In the genomic region with DNA sequence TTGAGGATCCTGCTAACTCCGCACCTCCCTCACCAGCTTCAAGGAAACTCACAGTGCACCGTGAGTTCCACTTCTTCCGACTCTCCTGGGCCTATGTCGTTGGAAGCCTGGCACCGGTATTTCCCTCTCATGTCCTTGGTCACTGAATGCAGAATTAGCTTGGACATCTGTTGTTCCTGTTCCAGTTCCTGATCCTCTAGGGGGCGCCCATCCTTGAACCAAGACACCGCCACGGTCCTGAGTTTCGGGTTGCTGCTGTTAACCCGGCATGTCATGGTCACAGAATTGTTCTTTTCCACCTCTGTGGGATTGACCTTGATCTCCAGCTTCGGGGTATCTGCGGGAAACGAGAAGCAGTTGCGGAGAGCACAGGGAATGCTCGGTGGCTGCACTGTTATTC, we compare ENCODE assay signal across 8 mouse cellular contexts. TPM values are rescaled to one million over a fixed set of nuclear protein-coding genes. Genes with fewer than 3 reads are reported as not detected.
DNase-seq lines count a peak whose midpoint lies in the region; ATAC-seq and TF ChIP-seq lines count a peak whose summit lies in the region.

No protein-coding gene starts in this region.

- 19% methylated on average over 15 of the region's 15 CpGs for WGBS in embryonic facial prominence, embryonic 13.5 days
- WGBS in heart, embryonic 16.5 days, result 17% methylated on average over 15 of the region's 15 CpGs
- 13% methylated on average over 15 of the region's 15 CpGs for WGBS in liver, embryonic 14.5 days (ENCODE audit: insufficient replicate concordance)
- 26% methylated on average over 15 of the region's 15 CpGs for WGBS in neural tube, embryonic 12.5 days
- WGBS in stomach, embryonic 15.5 days, result 20% methylated on average over 15 of the region's 15 CpGs

- no peak overlapping the region for H3K27ac ChIP-seq in embryonic facial prominence, embryonic 13.5 days
- no peak overlapping the region for H3K27ac ChIP-seq in heart, embryonic 16.5 days (ENCODE audit: low read length)
- no peak overlapping the region for H3K27ac ChIP-seq in liver, embryonic 14.5 days
- no peak overlapping the region for H3K27ac ChIP-seq in neural tube, embryonic 12.5 days
- no peak overlapping the region for H3K27ac ChIP-seq in stomach, embryonic 15.5 days

- no peak for TF ChIP-seq EP300 in liver, embryonic 14.5 days (IDR thresholded peaks at IDR 0.05; ENCODE audit: low read depth)

- peak; percentile 78 for DNase-seq in 416B (ENCODE audit: low read depth)
- peak; percentile 89 for DNase-seq in adrenal gland, postnatal 10 days
- DNase-seq in kidney, postnatal 14 days, result peak; percentile 82
- peak in 2 of 3 experiments; percentile 17 to 24 for DNase-seq in liver, embryonic 14.5 days (ENCODE audit: low read depth in 3 of 3, low spot score in 3 of 3)

- peak overlapping the region; percentile 43 for H3K4me2 ChIP-seq in embryonic facial prominence, embryonic 13.5 days
- peak overlapping the region; percentile 49 for H3K4me2 ChIP-seq in heart, embryonic 16.5 days (ENCODE audit: low read depth, low read length)
- H3K4me2 ChIP-seq in liver, embryonic 14.5 days (ENCODE audit: low read depth), result no peak overlapping the region
- peak overlapping the region; percentile 31; the same call in 1 of the 2 replicates for H3K4me2 ChIP-seq in neural tube, embryonic 12.5 days (replicated peaks)
- peak overlapping the region; percentile 39 for H3K4me2 ChIP-seq in stomach, embryonic 15.5 days

- H3K36me3 ChIP-seq in embryonic facial prominence, embryonic 13.5 days, result no peaks in the 10 kb centered on the region
- no peaks in the 10 kb centered on the region for H3K36me3 ChIP-seq in heart, embryonic 16.5 days (ENCODE audit: control insufficient read depth, insufficient read depth)
- H3K36me3 ChIP-seq in liver, embryonic 14.5 days (replicated peaks; ENCODE audit: control insufficient read depth, insufficient read depth, low read depth), result no peaks in the 10 kb centered on the region
- H3K36me3 ChIP-seq in neural tube, embryonic 12.5 days, result no peaks in the 10 kb centered on the region
- H3K36me3 ChIP-seq in stomach, embryonic 15.5 days, result no peaks in the 10 kb centered on the region

- H3K4me3 ChIP-seq in embryonic facial prominence, embryonic 13.5 days, result no peak overlapping the region
- 0 out of 2 replicates have a peak overlapping the region, but pooled peaks have one; percentile 18 for H3K4me3 ChIP-seq in heart, embryonic 16.5 days (ENCODE audit: low read length)
- no peak overlapping the region for H3K4me3 ChIP-seq in liver, embryonic 14.5 days (ENCODE audit: insufficient read depth in 1 of 2, low read depth in 2 of 2, low read length in 2 of 2)
- no peak overlapping the region for H3K4me3 ChIP-seq in neural tube, embryonic 12.5 days
- no peak overlapping the region for H3K4me3 ChIP-seq in stomach, embryonic 15.5 days (replicated peaks)

- H3K4me1 ChIP-seq in embryonic facial prominence, embryonic 13.5 days, result no peaks in the 10 kb centered on the region
- H3K4me1 ChIP-seq in heart, embryonic 16.5 days (ENCODE audit: control insufficient read depth, insufficient read depth, low read length), result no peaks in the 10 kb centered on the region
- no peaks in the 10 kb centered on the region for H3K4me1 ChIP-seq in liver, embryonic 14.5 days (replicated peaks; ENCODE audit: control insufficient read depth in 2 of 2, insufficient read depth in 2 of 2, low read length in 1 of 2)
- peaks cover 3% of the 10 kb centered on the region; the same call in 1 of the 2 replicates for H3K4me1 ChIP-seq in neural tube, embryonic 12.5 days
- no peaks in the 10 kb centered on the region for H3K4me1 ChIP-seq in stomach, embryonic 15.5 days

- no peaks in the 10 kb centered on the region for H3K9me3 ChIP-seq in embryonic facial prominence, embryonic 13.5 days
- no peaks in the 10 kb centered on the region for H3K9me3 ChIP-seq in heart, embryonic 16.5 days (replicated peaks; ENCODE audit: control insufficient read depth, low read length)
- no peaks in the 10 kb centered on the region for H3K9me3 ChIP-seq in liver, embryonic 14.5 days (ENCODE audit: control insufficient read depth, low read length)
- no peaks in the 10 kb centered on the region for H3K9me3 ChIP-seq in neural tube, embryonic 12.5 days
- H3K9me3 ChIP-seq in stomach, embryonic 15.5 days, result no peaks in the 10 kb centered on the region

- peaks cover 11% of the 10 kb centered on the region for H3K27me3 ChIP-seq in embryonic facial prominence, embryonic 13.5 days
- H3K27me3 ChIP-seq in heart, embryonic 16.5 days (ENCODE audit: control insufficient read depth, insufficient read depth, low read length), result peaks cover 9% of the 10 kb centered on the region
- H3K27me3 ChIP-seq in liver, embryonic 14.5 days (ENCODE audit: control insufficient read depth, insufficient read depth, low read length), result no peaks in the 10 kb centered on the region
- H3K27me3 ChIP-seq in neural tube, embryonic 12.5 days (replicated peaks), result no peaks in the 10 kb centered on the region; the same call in 1 of the 2 replicates
- no peaks in the 10 kb centered on the region for H3K27me3 ChIP-seq in stomach, embryonic 15.5 days (replicated peaks)

- ATAC-seq in embryonic facial prominence, embryonic 13.5 days (ENCODE audit: insufficient number of reproducible peaks, insufficient read depth, low FRiP score, low TSS enrichment, low read depth), result no peak
- no peak for ATAC-seq in heart, embryonic 16.5 days (replicated peaks; ENCODE audit: extremely low read depth, insufficient read depth, low FRiP score)
- no peak for ATAC-seq in liver, embryonic 14.5 days (ENCODE audit: insufficient read depth)
- ATAC-seq in neural tube, embryonic 12.5 days (ENCODE audit: low FRiP score, low read depth), result no peak
- no peak for ATAC-seq in stomach, embryonic 15.5 days (ENCODE audit: insufficient read depth, low FRiP score, low read depth)

- H3K9ac ChIP-seq in embryonic facial prominence, embryonic 13.5 days, result no peak overlapping the region
- H3K9ac ChIP-seq in heart, embryonic 16.5 days (ENCODE audit: low read length), result 0 out of 2 replicates have a peak overlapping the region, but pooled peaks have one; percentile 29
- H3K9ac ChIP-seq in liver, embryonic 14.5 days (replicated peaks), result no peak overlapping the region
- H3K9ac ChIP-seq in neural tube, embryonic 12.5 days, result no peak overlapping the region
- H3K9ac ChIP-seq in stomach, embryonic 15.5 days, result no peak overlapping the region

- peak; percentile 77 for TF ChIP-seq CTCF in liver, embryonic 14.5 days (IDR thresholded peaks at IDR 0.05; ENCODE audit: low read depth)

RNA-seq across cellular contexts. Expression of a gene that starts 7.1 kb away (rescaled TPM):
- total RNA-seq in adrenal gland, postnatal 10 days (2021), result 1 to 10 TPM; 3.3 to 5.1 TPM
- 0.18 TPM in 1 of 2 replicates, not detected in the other for polyA plus RNA-seq in embryonic facial prominence, embryonic 13.5 days (2015; fragmentation: Nextera tagmentation; extraction: Ambion mirVana)
- polyA plus RNA-seq in heart, embryonic 16.5 days (2015; fragmentation: Nextera tagmentation; extraction: Ambion mirVana), result 0.14 and 0.24 TPM in 2 replicates
- polyA plus RNA-seq in liver, embryonic 14.5 days (2012; rRNA removed), result 0.29 and 0.36 TPM in 2 replicates
- polyA plus RNA-seq in liver, embryonic 14.5 days (2014; fragmentation: Nextera tagmentation; extraction: Ambion mirVana), result 0.24 and 0.62 TPM in 2 replicates
- polyA plus RNA-seq in neural tube, embryonic 12.5 days (2016; fragmentation: Nextera tagmentation; extraction: Ambion mirVana), result 0.05 TPM in 1 of 2 replicates, not detected in the other
- polyA plus RNA-seq in stomach, embryonic 15.5 days (2015; fragmentation: Nextera tagmentation; extraction: Ambion mirVana), result 0.15 and 0.22 TPM in 2 replicates

RNA-seq across cellular contexts. Expression of a gene that starts 11.7 kb away (rescaled TPM):
- under 1 TPM; 0.09 to 0.12 TPM for total RNA-seq in adrenal gland, postnatal 10 days (2021)
- polyA plus RNA-seq in embryonic facial prominence, embryonic 13.5 days (2015; fragmentation: Nextera tagmentation; extraction: Ambion mirVana), result not detected in 2 replicates
- 0.04 TPM in 1 of 2 replicates, not detected in the other for polyA plus RNA-seq in heart, embryonic 16.5 days (2015; fragmentation: Nextera tagmentation; extraction: Ambion mirVana)
- 0.01 TPM in 1 of 2 replicates, not detected in the other for polyA plus RNA-seq in liver, embryonic 14.5 days (2012; rRNA removed)
- polyA plus RNA-seq in liver, embryonic 14.5 days (2014; fragmentation: Nextera tagmentation; extraction: Ambion mirVana), result not detected in 2 replicates
- polyA plus RNA-seq in neural tube, embryonic 12.5 days (2016; fragmentation: Nextera tagmentation; extraction: Ambion mirVana), result not detected in 2 replicates
- 0.26 and 0.30 TPM in 2 replicates for polyA plus RNA-seq in stomach, embryonic 15.5 days (2015; fragmentation: Nextera tagmentation; extraction: Ambion mirVana)

RNA-seq across cellular contexts. Expression of a gene that starts 17.1 kb away (rescaled TPM):
- under 1 TPM; 0.27 to 0.88 TPM for total RNA-seq in adrenal gland, postnatal 10 days (2021)
- polyA plus RNA-seq in embryonic facial prominence, embryonic 13.5 days (2015; fragmentation: Nextera tagmentation; extraction: Ambion mirVana), result not detected in 2 replicates
- polyA plus RNA-seq in heart, embryonic 16.5 days (2015; fragmentation: Nextera tagmentation; extraction: Ambion mirVana), result 0.10 TPM in 1 of 2 replicates, not detected in the other
- polyA plus RNA-seq in liver, embryonic 14.5 days (2012; rRNA removed), result not detected in 2 replicates
- polyA plus RNA-seq in liver, embryonic 14.5 days (2014; fragmentation: Nextera tagmentation; extraction: Ambion mirVana), result not detected in 2 replicates
- not detected in 2 replicates for polyA plus RNA-seq in neural tube, embryonic 12.5 days (2016; fragmentation: Nextera tagmentation; extraction: Ambion mirVana)
- 0.31 and 0.41 TPM in 2 replicates for polyA plus RNA-seq in stomach, embryonic 15.5 days (2015; fragmentation: Nextera tagmentation; extraction: Ambion mirVana)

RNA-seq across cellular contexts. Expression of a gene that starts 41.6 kb away (rescaled TPM):
- under 1 TPM; 0.45 to 0.58 TPM for total RNA-seq in adrenal gland, postnatal 10 days (2021)
- 0.34 and 0.49 TPM in 2 replicates for polyA plus RNA-seq in embryonic facial prominence, embryonic 13.5 days (2015; fragmentation: Nextera tagmentation; extraction: Ambion mirVana)
- 0.24 TPM in 1 of 2 replicates, not detected in the other for polyA plus RNA-seq in heart, embryonic 16.5 days (2015; fragmentation: Nextera tagmentation; extraction: Ambion mirVana)
- polyA plus RNA-seq in liver, embryonic 14.5 days (2012; rRNA removed), result 0.13 TPM in 2 replicates
- polyA plus RNA-seq in liver, embryonic 14.5 days (2014; fragmentation: Nextera tagmentation; extraction: Ambion mirVana), result 0.11 TPM in 2 replicates
- 0.79 and 1.2 TPM in 2 replicates for polyA plus RNA-seq in neural tube, embryonic 12.5 days (2016; fragmentation: Nextera tagmentation; extraction: Ambion mirVana)
- polyA plus RNA-seq in stomach, embryonic 15.5 days (2015; fragmentation: Nextera tagmentation; extraction: Ambion mirVana), result 0.31 and 0.48 TPM in 2 replicates

RNA-seq across cellular contexts. Expression of a gene that starts 49.5 kb away (rescaled TPM):
- 1 to 10 TPM in 1 of 2 experiments, under 1 TPM in 1; 0.94 to 1.7 TPM for total RNA-seq in adrenal gland, postnatal 10 days (2021)
- not detected in 2 replicates for polyA plus RNA-seq in embryonic facial prominence, embryonic 13.5 days (2015; fragmentation: Nextera tagmentation; extraction: Ambion mirVana)
- polyA plus RNA-seq in heart, embryonic 16.5 days (2015; fragmentation: Nextera tagmentation; extraction: Ambion mirVana), result 0.26 and 0.45 TPM in 2 replicates
- 0.36 and 0.41 TPM in 2 replicates for polyA plus RNA-seq in liver, embryonic 14.5 days (2012; rRNA removed)
- 0.34 and 0.43 TPM in 2 replicates for polyA plus RNA-seq in liver, embryonic 14.5 days (2014; fragmentation: Nextera tagmentation; extraction: Ambion mirVana)
- 0.08 TPM in 1 of 2 replicates, not detected in the other for polyA plus RNA-seq in neural tube, embryonic 12.5 days (2016; fragmentation: Nextera tagmentation; extraction: Ambion mirVana)
- 14.9 and 26.5 TPM in 2 replicates for polyA plus RNA-seq in stomach, embryonic 15.5 days (2015; fragmentation: Nextera tagmentation; extraction: Ambion mirVana)

Comparison
In these comparisons a context has a peak if more than half of its experiments do, and no peak if none do; other contexts are left out.
1. DNase-seq: peak in every context shown above with its lines; median percentile 89 in adrenal gland, postnatal 10 days; 82 in kidney, postnatal 14 days; 78 in 416B; 20 in liver, embryonic 14.5 days.